Mouse (Mus musculus) ES-CJ7 (cell line): Measurements from ENCODE around the gene Phkb.

Experiments
- DNase-seq: peaks from one replicate; pipeline ENCODE4 v3.0.0; 2011; ENCODE audit warnings: low read depth, low spot score

Phkb gene

DNA sequence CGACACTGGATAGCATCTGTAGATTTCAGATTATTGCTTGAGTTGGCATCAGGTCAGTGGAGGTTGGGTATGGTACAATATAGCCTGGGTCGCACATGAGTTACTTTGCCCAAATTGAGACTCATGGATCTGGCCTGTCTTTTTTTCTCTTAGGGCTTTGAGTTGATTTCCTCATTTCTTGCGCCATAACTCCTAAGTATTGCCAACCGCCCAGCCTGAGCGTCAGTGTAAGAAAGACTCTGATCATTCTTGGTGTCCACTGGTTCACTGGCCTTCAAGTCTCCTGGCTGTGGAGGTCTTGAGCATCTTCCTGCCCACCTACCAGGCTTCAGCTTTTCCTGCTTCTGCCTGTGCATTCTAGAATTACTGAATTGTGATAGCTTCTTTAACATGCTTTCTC lies 104.1 kb downstream of the Phkb start:
- DNase-seq, result no peak

DNA sequence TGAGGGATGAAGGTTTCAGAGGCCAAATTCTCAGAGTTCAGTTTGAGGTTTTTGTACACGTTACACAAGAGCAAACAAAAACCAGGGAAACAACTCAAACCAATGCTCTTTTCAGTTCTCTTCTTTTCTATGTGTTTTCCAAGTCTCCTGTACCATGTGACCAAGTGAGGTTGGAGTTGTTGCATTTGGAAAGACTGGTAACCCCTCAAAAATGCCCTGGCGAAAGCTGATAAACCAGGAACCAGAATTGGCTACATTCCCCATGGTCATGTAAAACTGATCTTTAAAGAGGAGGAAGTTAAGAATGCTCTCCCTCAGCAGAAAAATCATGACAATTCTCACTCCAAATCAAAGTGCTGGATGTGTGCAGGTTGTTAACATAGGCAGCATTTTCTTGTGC lies 117.6 kb downstream of the Phkb start:
- no peak for DNase-seq

DNA sequence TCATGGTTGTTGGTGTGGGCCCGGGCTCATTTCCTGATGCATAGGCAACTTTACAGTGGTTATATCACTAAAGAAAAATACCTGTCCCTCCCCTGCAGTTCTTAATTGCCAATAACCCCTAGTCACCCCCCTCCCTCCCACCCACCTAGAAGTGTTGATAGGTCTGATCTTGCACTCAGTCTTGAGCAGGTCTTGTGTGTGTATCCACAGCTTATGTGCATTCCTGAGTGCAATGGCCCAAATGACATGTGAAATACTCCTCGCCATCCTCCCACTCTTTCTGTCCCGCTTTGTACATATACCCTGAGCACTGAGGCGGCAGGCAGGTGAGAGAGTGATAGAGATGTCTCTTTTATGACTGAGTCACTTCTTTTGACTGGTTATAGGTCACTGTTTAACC lies 119.1 kb downstream of the Phkb start:
- no peak for DNase-seq

DNA sequence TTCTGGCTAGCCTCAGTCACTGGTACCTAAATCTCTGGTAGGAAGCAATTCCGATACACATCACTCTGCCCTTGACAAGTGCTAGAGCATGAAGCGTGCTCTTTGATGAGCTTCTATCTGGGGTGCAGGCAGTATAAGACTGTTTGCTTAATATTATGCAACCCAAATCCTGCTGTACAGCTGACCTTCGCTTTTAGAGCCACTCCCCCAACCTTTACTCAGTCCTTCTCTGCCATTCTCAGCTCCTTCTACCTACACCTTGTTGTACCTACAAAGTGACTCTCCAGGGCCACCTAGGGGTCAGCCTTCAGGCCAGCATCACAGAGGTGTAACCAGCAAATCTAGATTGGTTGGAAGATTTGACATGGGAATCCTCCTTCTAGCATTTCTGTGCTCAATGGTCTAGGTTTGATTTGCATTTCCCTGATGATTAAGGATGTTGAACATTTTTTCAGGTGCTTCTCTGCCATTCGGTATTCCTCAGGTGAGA lies 136.9 kb downstream of the Phkb start:
- peak; percentile 64 for DNase-seq

DNA sequence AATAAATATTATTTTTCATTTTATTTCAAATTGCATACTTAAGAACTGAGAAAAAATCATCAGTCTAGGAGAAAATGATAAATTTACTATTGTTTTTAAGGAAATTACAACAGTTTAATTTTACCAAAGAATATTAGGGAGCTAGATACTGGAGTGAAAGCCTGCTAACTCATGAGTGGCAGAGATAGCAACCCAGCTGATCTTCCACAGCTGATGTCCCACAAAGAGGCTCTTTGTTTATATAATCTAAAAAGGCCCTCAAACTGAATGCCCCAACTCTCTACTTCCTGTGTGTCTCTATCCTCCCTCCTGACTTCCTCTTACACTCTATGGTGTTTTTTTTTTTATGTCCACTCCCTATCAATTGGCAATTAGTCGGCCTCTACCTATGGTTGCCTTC lies 152.2 kb downstream of the Phkb start:
- no peak for DNase-seq

DNA sequence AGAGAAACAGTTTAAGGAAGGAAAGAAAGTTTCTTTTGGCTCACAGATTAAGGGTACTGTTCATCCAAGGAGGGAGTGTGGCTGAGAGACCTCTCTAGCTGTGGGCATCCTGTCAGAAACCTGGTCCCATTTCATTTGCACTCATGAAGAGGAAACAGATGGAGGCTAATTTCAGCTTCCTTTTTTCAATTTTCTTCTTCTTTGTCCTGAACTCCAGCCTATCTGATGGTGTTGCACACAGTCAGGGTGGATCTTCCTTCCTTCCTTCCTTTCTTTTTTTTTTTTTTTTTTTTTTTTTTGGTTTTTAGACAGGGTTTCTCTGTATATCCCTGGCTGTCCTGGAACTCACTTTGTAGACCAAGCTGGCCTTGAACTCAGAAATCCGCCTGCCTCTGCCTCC lies 152.9 kb downstream of the Phkb start:
- DNase-seq, result no peak

DNA sequence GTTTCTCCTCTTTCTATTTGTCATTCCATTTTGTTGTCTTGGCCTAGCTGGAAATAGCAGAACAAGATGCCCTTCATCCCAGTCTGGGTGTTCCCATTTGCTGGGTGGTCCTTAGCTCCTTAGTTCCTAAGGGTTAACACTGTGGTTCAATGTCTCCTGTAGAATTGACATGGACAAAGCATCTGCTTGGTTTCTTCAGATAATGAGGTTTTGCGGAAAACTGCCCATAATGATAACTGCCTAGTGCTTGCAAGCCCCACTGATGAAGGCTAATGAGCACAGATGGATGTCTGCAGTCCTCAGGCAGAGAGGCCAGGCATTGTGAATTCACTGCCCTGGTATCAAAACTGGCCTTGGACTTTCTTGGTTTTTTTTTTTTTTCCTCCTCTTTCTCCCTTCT lies 155.2 kb downstream of the Phkb start:
- DNase-seq, result no peak

DNA sequence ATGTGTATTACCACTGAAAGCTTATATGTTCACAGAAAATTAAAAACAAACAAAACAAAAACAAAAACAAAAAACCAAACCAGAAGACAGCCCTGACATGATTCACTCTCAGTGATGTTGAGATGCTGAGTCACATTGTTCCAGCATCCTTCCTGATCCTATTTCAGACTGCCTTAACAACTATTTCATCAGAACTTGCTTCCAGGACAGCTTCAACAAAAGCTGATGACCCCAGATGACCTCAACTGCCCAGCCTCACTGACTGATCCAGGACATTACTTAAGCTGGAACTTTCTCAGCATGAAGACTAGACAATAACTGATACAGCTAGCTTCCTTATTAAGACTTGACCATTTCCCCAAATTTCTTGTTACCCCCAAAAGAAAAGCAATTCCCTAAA lies 165.7 kb downstream of the Phkb start:
- no peak for DNase-seq

DNA sequence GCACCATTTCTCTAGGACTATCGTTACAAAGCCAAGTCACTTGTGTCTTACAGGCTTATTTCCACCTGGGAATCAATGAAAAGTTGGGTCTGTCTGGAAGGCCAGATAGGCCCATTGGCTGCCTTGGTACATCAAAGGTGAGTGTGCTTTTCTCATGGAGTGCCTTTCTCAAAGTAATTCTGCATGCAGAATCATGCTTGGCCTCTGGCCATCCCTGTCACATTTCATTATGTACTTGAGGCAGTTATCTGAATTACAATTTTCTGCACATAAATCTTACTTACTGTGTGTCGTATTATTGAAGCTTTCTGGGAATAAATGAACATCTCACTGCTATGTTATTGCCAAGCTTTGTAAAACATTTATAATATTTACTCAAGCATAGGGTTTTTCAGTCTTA lies 176.0 kb downstream of the Phkb start:
- DNase-seq, result no peak

DNA sequence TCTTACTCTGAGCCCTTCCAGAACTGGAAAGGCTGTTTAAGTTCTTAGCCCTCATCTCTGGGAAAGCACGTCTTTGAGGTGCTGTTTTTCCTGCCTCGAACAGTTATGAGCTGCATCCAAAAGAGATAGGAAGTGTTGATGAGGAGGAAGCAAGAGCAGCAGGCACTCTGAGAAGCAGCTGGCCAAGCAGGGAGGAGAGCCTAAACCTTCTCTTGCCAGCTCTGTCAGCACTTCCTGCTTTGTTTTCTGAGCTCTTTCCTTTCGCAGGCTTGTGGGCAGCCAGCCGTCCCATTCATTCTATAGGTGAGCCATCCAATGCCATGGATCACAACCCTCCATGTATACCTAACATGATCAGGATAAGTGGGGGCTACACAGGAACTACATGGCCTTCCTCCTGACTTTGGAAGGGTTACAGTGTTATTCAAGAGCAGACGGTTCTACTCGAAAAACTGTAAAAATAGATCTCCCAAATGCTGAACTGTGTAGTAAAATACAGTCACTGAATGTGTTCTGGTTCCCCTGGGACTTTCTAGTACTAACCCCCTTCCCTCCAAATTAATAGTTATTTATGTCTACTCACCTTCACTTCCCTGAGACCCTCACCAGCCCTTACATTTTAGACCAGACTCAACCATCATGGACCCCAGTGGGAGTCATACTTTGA lies 188.0 kb downstream of the Phkb start:
- DNase-seq, result no peak

DNA sequence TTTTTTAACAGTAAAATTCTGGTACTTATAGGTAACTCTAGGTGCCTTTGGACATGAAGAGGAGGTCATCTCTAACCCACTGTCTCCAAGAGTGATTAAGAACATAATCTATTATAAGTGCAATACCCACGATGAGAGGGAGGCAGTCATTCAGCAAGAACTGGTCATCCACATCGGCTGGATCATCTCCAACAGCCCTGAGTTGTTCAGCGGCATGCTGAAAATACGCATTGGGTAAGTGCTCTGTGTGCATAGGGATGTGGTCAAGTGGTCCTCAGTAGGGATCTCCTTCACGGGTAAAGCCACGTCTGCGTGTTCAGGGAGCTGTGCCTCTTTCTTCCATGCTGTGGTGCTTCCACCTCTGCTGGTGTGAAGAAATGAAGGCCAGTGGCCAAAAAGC lies 188.7 kb downstream of the Phkb start:
- no peak for DNase-seq

DNA sequence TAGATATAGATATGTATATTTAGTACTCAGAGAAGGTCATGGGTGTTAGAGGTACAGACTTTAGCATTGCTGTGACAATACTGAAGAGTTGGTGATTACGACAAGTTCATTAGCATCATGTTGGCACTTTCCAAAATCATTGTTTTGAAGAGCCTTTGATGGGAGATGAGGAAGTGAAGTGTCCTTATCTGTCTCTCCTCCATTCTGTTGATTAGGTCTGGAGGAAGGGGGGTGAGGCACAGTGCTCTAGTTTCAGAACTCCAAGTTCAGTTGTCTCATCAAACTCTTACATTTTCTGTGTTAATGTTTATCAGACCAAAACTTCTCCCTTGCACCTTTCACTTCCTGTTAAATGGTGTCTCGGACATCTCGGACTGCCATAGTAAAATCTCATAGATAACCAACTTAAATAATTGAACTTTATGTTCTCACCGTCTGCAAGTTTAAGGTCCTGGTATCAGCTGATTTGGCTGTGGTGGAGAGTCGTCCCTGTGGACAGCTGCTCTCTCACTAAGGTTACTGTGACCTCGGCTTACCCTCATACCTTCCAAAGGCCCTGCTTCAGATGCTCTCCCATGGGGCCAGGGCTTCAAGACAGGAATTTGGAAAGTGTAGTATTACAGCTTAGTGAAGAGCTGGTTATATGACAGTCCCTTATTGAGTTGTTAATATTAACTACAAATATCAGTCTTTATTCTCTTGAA lies 194.1 kb downstream of the Phkb start:
- DNase-seq, result no peak

DNA sequence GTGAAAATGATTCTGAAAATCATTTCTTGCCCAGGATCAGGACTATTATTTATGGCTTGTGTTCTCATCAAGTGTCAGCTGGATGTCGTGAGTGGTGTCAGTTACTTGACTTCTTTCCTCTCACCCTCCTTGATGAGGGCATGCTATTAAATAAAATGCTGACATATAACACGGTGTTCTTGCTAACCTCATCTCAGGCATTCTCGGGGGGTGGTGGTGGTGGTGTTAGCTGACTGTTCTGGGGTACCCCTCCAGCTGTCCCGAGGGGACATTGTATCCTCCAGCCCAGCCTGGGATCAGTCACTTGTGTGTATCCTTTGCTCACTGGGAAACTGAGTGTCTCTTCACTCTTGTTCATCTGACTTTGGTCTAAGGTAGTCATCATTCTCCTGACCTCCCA lies 194.6 kb downstream of the Phkb start:
- no peak for DNase-seq

DNA sequence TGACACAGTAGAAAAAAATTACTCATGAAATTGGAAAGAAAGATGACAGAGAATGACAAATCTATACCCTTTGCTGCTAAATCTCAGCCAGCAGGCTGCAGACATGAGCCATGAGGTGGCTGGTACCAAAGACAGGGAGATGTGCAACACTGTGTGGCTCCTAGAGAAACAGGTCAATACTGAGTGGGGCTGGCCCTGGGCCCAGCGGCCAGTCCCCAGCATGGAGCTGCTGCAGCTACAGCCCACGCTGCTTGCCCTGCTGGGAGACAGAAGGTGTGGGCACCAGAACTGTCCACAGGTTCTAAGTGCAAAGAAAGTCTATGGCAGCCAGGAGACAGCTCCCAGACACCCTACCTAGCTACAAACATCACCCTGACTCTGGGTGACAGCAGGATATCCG lies 197.7 kb downstream of the Phkb start:
- DNase-seq, result no peak

DNA sequence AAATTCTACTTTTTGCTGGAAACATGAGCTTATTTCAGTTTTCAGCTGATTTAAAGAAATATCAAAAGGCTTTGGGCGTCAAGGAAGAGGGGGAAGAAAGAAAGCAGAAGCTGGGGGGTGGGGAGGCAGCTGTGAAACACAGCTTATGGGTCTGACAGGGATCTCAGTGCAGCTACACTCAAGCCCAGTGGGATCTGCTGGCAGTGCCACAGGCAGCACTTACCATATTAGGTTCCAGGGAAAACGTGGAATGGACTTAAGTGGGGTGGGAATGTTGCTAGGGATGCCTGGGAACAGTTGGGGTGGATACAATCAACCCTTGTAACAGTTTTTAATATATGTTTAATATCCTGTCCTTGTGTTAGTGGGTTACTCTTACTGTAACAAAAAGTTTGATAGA lies 201.3 kb downstream of the Phkb start:
- no peak for DNase-seq

DNA sequence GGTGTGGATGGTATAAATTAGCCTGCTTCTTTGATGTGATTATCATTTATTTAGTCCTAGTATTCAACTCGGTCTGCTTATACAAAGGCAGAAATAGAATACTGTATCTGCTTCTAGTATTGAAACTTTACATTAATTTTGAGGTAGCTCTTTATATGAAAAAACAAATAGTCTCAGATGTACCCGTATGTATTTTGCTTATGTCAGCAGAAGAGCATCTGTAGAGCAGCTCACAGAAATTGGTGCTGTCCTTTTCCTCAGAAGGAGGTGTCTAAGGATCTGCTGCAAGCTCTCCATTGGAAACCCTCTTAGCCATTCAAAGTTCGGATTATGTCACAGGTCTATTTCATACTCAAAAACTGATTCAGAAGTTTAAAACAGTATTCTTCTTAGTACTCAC lies 210.1 kb downstream of the Phkb start:
- no peak for DNase-seq

DNA sequence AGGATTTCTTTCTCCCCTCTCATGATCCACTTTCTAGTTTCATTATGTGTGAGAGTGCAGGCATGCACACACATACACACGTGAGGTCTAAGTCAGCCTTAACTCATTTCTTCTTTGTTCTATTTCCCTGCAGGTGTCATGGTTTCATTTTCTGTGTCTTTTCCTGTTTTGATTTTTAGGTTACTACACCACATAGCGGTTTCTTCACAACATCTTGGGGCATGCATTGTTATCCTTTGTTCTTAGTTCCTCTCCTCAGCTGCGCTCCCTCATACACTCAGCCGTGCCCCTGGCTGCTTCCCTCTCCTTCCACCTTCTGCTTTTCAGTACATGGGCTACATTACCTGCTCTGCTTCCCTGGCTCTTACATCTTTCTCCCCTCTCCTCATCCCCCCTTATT lies 211.2 kb downstream of the Phkb start:
- DNase-seq, result no peak

DNA sequence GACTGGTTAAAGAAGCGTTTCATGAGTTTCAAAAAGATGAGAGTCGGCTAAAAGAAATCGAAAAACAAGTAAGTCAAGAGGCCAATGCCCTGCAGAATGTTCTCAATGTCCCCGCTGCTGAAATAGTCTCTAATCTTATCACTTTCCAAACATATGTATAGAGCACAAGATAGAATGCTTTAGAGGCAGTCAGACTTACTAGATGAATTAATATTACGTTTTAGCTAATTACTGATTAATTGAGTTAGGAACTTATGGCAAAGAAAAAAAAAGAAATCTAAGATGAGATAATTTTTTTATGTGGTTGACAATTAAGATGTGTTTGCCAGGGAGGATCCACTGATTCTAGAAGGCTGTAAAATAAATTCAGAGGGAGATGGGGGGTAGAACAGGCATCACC lies 217.9 kb downstream of the Phkb start:
- DNase-seq, result no peak

DNA sequence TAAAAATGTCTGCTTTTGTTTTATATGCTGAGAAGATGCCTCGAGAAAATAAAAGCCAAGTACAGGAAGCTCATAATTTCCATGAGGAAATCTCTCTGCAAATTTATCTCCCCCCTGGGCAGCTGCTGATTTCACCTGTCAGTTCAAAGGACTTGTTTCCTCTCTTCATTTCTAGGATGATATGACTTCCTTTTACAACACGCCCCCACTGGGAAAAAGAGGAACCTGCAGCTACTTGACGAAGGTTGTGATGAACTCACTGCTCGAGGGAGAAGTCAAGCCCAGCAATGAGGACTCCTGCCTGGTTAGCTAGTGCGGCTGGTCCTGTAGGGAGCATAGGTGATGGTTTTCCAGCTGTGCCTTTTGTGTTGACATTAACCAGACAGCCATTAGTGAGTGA lies 218.4 kb downstream of the Phkb start:
- DNase-seq, result no peak

DNA sequence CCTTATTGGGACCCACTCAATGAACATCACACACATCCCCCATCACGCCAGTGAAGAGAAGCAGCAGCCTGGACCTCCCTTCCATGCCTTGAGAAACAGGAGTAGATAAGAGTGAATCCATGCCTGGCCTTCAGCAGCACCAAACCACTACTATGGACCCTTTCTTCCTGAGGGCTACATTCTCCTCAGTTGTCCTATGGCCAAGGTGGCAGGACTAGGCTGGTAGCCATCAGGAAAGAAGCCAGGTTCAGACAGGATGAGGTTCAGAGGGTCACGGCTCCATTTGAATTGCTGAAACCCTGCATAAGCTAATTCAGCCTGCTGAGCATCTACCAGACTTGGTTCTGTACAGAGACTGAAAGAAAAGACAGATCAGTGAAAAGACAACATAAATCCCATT lies 222.7 kb downstream of the Phkb start:
- DNase-seq, result no peak

DNA sequence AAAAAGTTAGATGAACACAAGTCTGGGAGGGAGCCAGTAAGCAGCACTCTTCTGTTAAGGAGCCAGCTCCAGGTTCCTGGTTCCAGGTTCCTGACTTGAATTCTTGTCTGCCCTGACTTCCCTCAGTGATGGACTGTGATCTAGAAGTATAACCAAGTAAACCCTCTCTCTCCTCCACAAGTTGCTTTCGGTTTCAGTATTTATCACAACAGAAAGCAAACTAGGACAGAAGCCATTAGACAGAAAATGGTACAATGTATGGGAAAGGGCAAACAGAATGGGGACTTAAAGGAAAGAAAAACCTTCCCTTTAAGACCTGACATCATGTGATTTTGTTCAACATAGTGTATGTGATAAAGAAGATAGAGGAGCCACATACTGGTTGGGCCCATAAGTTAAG lies 238.7 kb downstream of the Phkb start:
- DNase-seq, result no peak

DNA sequence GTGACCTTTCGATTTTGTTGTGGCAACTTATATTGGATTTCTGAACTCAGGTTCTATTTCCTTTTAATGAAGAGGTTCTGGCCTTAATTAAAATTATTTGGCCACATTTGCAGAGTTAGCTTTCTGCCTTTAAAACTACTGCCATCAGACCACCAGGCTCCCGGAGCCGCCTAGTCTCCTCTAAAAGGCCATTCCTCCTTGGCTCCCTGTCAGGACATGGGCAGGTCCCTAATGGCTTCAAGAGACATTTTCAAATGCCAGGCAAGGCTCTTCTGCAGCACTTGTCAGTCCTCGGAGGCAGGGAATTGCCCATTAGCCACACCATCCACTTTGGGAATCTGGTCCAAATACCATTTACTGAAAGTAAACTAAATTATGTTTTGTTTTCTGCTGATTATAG lies 242.6 kb downstream of the Phkb start:
- no peak for DNase-seq

DNA sequence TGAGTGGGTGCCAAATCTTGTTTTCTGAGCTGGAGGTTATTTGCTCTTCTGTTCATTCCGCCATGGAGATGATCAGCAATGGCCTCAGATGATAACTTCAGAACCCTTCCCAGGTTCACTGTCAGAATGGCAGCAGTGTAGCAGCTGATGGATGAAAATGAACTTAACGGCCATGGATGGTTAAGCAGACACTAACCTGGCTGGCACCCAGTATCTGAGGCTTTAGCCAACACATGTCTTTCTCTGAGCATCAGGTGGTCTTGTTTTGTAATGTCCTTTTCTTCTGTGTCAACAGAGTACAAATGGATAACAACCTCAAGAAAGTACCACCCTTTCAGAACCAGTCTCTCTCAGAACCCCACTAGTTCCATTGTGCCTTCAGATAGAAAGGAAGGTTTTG lies 246.0 kb downstream of the Phkb start:
- no peak for DNase-seq

DNA sequence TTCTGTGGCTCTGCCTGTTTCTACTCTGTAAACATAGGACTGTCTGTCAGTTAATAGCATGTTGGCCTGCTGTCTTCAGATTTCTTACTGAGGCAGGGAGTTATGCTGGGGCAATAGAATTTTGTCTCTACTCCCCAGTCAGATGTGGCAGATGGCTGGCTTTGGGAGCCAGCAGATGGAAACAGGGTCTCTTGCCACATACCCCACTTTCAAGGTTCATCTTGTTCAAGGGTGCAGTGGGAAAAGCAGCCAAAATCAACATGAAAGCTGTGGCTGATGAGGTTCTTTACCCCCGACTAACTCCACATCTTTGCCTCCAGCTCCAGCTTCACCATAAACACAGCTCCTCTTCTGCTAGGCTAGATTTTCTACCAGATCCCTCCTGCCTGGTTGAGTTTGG lies 246.7 kb downstream of the Phkb start:
- DNase-seq, result no peak
